Mouse (Mus musculus) hindbrain, postnatal 0 days (tissue): ENCODE data around the gene Slc7a7. TPM values are rescaled to one million over a fixed set of nuclear protein-coding genes. Genes with fewer than 3 reads are reported as not detected.
A peak's percentile ranks its signal among the peaks of the same experiment; 100 is the strongest.

Experiments
- ATAC-seq: fragments of 200-750 bp; cut with Nextera tagmentation; 2 replicates; pipeline ENCODE4 v1.8.0; 2017; ENCODE audit warnings: mild to moderate bottlenecking, moderate TSS enrichment, moderate library complexity
- DNase-seq: peaks from one replicate; pipeline ENCODE4 v3.0.0-alpha.2; 2015; ENCODE audit warnings: low spot score
- H3K27ac ChIP-seq: fragments of 300-500 bp; sonication (generic); 2 replicates; pipeline ENCODE4 v1.5.1; 2014; ENCODE audit warnings: mild to moderate bottlenecking
- H3K27me3 ChIP-seq: fragments of 300-500 bp; sonication (generic); 2 replicates; pipeline ENCODE4 v1.6.1; 2014; ENCODE audit warnings: low read length, mixed read lengths; ENCODE audit not compliant: insufficient read depth
- H3K36me3 ChIP-seq: fragments of 300-500 bp; sonication (generic); 2 replicates; pipeline ENCODE4 v1.6.1; 2014; ENCODE audit warnings: low read length, mixed read lengths; ENCODE audit not compliant: insufficient read depth
- H3K4me1 ChIP-seq: fragments of 300-500 bp; sonication (generic); 2 replicates; pipeline ENCODE4 v1.6.1; 2014; ENCODE audit warnings: antibody characterized with exemption, low read length, mixed read lengths; ENCODE audit not compliant: insufficient read depth
- H3K4me2 ChIP-seq: fragments of 300-500 bp; sonication (generic); 2 replicates; pipeline ENCODE4 v1.6.1; 2014; ENCODE audit warnings: low read depth, mild to moderate bottlenecking, low read length, moderate library complexity, mixed read lengths
- H3K4me3 ChIP-seq: fragments of 300-500 bp; sonication (generic); 2 replicates; pipeline ENCODE4 v1.5.1; 2014; ENCODE audit warnings: low read length
- H3K9ac ChIP-seq: fragments of 300-500 bp; sonication (generic); replicated peaks from 2 replicates; pipeline ENCODE4 v1.6.1; 2014; ENCODE audit warnings: mild to moderate bottlenecking, low read length, moderate library complexity, mixed read lengths
- H3K9me3 ChIP-seq: fragments of 300-500 bp; sonication (generic); 2 replicates; pipeline ENCODE4 v1.6.1; 2016; ENCODE audit warnings: low read length, mixed read lengths
- CTCF ChIP-seq: IDR thresholded peaks from 2 replicates; pipeline ENCODE4 v1.5.1; 2016; ENCODE audit warnings: antibody characterized with exemption, control low read depth, low read depth
- WGBS: fragments of 180-500 bp; shearing (Covaris S2); extraction: QIAGEN DNeasy Blood & Tissue Kit; methylation state at CpG from one replicate; pipeline ENCODE4 v1.1.7; 2014; 5-methylcytosine and 5-hydroxymethylcytosine counted together
- polyA plus RNA-seq: library from polyadenylated mRNA; unstranded; fragments of >200 nt; fragmentation: Nextera tagmentation; extraction: Ambion mirVana; gene quantifications from 2 replicates; pipeline ENCODE4 v1.2.1, GENCODE M21; 2015
- total RNA-seq: library from RNA; depleted of rRNA; stranded (reverse); fragments of >200 nt; gene quantifications from 2 replicates; pipeline ENCODE4 v1.2.3, GENCODE M21; 2014

Gene Slc7a7
- total and polyA plus RNA-seq, 2 experiments from 2014 or later: 3.6 to 4.5 TPM

DNA sequence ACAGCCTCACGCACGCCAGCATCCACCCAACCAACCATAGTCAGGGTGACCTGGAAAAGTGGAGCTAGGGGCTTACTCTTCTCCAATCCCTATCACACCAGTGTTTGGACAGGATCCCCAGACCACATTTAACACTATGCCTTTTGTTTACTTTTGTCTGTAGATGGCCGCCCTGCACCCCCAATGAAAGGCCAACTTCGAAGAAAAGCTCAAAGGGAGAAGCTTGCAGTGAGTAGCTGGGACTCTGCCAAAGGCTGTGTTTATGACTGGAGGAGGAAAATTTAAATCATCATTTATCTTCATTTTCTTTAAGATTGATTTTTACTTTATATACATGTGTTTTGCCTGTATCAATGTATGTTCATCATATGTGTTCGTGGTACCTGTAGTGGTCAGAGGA, 10.8 kb upstream of the Slc7a7 start:
- DNase-seq (no peak), ATAC-seq (no peak)
- H3K4me3 ChIP-seq: no peak overlapping the region
- no peaks in the 10 kb centered on the region for H3K9me3 ChIP-seq
- no peak overlapping the region for H3K4me2 ChIP-seq
- H3K27me3 ChIP-seq: no peaks in the 10 kb centered on the region
- H3K9ac ChIP-seq: no peak overlapping the region
- no peak overlapping the region for H3K27ac ChIP-seq
- TF ChIP-seq CTCF: no peak
- peaks cover 7% of the 10 kb centered on the region; the same call in 1 of the 2 replicates for H3K36me3 ChIP-seq
- 91% methylated on average over 5 of the region's 5 CpGs for WGBS
- H3K4me1 ChIP-seq: 0 out of 2 replicates have a peak, but pooled peaks cover 10% of the 10 kb centered on the region

DNA sequence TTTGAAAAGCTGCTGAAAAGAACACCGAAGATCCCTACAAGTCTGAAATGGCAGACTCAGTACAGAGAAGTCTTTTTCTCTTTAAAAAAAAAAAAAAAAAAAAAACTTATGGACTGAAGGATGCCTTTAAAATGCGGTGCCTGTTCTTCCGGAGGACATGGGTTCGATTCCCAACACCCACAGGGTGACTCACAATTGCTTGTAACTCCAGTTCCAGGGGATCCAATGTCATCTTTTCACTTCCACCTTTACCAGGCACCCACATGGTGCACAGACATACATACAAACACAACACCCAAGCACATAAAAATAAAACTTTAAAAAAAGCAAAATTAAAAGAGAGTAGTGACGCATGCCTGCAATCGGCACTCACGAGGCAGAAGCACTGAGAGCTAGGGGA, 10.1 kb upstream of the Slc7a7 start:
- H3K27me3 ChIP-seq: no peaks in the 10 kb centered on the region
- no peak overlapping the region for H3K9ac ChIP-seq
- ATAC-seq (no peak), DNase-seq (no peak)
- 91% methylated on average over 7 of the region's 7 CpGs for WGBS
- H3K27ac ChIP-seq: no peak overlapping the region
- H3K9me3 ChIP-seq: no peaks in the 10 kb centered on the region
- H3K4me1 ChIP-seq: 0 out of 2 replicates have a peak, but pooled peaks cover 10% of the 10 kb centered on the region
- peaks cover 7% of the 10 kb centered on the region; the same call in 1 of the 2 replicates for H3K36me3 ChIP-seq
- TF ChIP-seq CTCF: no peak
- H3K4me2 ChIP-seq: peak overlapping the region; percentile 64
- peak overlapping the region; percentile 77; the same call in 1 of the 2 replicates for H3K4me3 ChIP-seq

DNA sequence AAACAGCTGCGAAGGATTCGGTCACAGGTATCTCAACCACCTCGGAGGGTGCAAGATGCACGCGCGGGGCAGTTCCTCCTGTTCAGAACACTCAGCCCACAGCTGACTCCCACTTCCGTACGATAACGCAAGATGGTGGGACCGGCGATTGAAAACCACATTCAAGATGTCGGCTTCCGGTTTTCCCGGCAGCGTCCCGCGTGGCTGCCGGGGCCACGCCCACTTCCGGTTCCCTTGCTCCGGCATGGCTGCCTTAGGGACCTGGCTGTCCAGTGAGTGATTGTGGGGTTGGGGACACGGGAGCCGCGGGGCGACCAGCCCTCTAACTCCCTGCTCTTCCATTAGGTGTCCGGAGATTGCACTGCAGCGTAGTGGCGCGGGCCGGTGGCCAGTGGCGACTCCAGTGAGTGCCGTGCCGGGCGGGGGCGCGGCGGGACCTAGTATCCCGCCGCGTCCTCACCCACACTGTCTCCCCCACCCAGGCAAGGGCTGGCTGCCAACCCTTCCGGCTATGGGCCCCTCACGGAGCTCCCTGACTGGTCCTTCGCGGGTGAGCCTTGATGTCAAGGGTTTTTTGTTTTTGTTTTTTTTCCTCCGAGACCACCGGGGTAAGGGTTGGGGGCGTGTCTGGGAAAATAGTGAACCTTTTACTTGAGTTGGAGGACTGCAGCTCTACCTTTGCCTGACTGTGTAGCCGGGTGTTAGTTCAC, 9.3 kb upstream of the Slc7a7 start, which contains the start of gene Mrpl52:
Mrpl52 (plus strand) TSS at position 221 of the 710 bp plus-strand sequence.
- H3K4me3 ChIP-seq: peak within 1 kb of the TSS; percentile 77
- H3K27ac ChIP-seq: peak within 1 kb of the TSS; percentile 87
- H3K4me2 ChIP-seq: peak within 1 kb of the TSS; percentile 64
- 0 out of 2 replicates have a peak, but pooled peaks cover 10% of the 10 kb centered on the region for H3K4me1 ChIP-seq
- DNase-seq (peak; percentile 97), ATAC-seq (peak; percentile 86)
- under 1% methylated on average over 48 of the region's 48 CpGs for WGBS
- H3K27me3 ChIP-seq: no peaks in the 10 kb centered on the region
- H3K9me3 ChIP-seq: no peaks in the 10 kb centered on the region
- no peak for TF ChIP-seq CTCF
- H3K9ac ChIP-seq: peak within 1 kb of the TSS; percentile 64
- H3K36me3 ChIP-seq: peaks cover 7% of the 10 kb centered on the region; the same call in 1 of the 2 replicates

DNA sequence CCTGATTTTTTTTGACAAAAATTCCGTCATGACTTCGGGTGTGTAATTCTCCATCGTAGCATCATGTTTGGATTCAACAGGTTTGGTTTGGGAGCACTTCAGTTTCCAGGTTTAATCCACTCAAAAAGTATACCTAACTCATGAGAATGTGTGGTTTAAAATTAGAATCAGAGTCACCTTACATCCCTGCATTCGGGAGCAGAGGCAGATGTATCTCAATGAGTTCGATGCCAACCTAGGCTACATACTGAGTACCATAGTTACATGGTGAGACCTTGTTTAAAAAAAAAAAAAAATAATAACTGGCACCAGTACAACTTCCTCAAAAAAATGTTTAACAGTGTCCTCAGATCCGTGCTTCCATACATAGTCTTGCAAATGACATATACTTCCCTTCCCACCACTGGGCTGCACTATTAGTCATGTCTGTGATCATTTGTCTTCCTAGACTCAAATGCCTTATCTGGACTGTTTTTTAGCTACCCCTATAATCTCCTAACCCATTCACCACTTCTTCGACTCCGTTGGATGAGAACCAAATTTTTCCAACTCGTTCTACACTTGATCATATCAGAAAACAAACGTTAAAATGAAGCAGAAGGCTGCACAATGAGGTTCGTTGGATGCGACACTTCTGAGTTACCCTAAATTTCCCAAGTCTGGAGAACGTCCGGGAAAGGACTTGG, 8.6 kb upstream of the Slc7a7 start:
- peaks cover 7% of the 10 kb centered on the region; the same call in 1 of the 2 replicates for H3K36me3 ChIP-seq
- 31% methylated on average over 14 of the region's 14 CpGs for WGBS
- H3K9me3 ChIP-seq: no peaks in the 10 kb centered on the region
- 0 out of 2 replicates have a peak, but pooled peaks have one; percentile 2 for TF ChIP-seq CTCF
- peak overlapping the region; percentile 64 for H3K4me2 ChIP-seq
- peak overlapping the region; percentile 64 for H3K9ac ChIP-seq
- H3K27me3 ChIP-seq: no peaks in the 10 kb centered on the region
- peak overlapping the region; percentile 87 for H3K27ac ChIP-seq
- peak; percentile 50 for ATAC-seq
- peak overlapping the region; percentile 77 for H3K4me3 ChIP-seq
- 0 out of 2 replicates have a peak, but pooled peaks cover 10% of the 10 kb centered on the region for H3K4me1 ChIP-seq
- no peak for DNase-seq

DNA sequence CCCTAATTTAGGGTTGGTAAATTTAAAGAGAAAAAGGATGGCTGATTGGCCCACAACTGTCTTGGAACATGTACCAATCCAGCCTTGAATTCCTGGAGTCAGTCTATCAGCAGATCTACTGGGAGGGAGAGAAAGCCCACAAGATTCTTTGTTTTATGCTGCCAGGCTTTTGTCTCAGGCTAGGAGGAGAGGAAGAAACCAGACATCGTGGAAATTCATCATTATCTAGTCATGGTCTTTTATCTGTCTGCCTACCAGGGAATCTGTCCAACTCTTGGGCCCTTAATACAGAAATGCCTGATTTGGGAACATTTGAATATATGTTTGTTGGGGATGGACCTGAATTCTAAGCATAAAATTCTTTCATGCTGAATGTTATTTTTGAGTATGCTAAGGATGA, 8.0 kb upstream of the Slc7a7 start:
- Histone ChIP-seq H3K9ac (no peak overlapping the region), H3K27ac (no peak overlapping the region), H3K4me3 (peak overlapping the region; percentile 77; the same call in 1 of the 2 replicates), H3K4me1 (0 out of 2 replicates have a peak, but pooled peaks cover 5% of the 10 kb centered on the region), H3K9me3 (no peaks in the 10 kb centered on the region), H3K27me3 (no peaks in the 10 kb centered on the region), H3K4me2 (peak overlapping the region; percentile 64; the same call in 1 of the 2 replicates), H3K36me3 (peaks cover 7% of the 10 kb centered on the region; the same call in 1 of the 2 replicates)
- TF ChIP-seq CTCF: no peak
- 77% methylated on average over 1 of the region's 1 CpGs for WGBS
- ATAC-seq (no peak), DNase-seq (no peak)

DNA sequence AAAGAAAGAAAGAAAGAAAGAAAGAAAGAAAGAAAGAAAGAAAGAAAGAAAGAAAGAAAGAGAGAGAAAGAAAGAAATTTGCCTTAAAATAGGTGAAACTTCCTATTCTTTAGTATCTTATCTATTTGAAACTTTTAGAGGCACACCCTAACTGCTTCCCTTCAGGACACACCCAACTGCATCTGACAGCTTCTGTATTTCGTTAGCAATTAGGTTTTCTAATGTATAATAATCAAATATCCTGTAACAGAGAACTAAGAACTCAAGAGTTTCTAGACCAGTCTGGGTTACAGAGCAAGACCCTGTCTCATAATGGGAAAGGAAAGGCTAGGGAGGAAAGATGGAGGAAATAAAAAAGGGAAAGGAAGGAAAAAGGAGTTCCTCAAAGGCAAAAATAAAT, 7.1 kb upstream of the Slc7a7 start:
- 87% methylated on average over 1 of the region's 1 CpGs for WGBS
- no peak for DNase-seq
- Histone ChIP-seq H3K4me1 (0 out of 2 replicates have a peak, but pooled peaks cover 3% of the 10 kb centered on the region), H3K9me3 (no peaks in the 10 kb centered on the region), H3K27ac (no peak overlapping the region), H3K9ac (no peak overlapping the region), H3K27me3 (no peaks in the 10 kb centered on the region), H3K4me2 (no peak overlapping the region), H3K36me3 (peaks cover 5% of the 10 kb centered on the region; the same call in 1 of the 2 replicates), H3K4me3 (no peak overlapping the region)
- no peak for ATAC-seq
- no peak for TF ChIP-seq CTCF
